In the genomic region with DNA sequence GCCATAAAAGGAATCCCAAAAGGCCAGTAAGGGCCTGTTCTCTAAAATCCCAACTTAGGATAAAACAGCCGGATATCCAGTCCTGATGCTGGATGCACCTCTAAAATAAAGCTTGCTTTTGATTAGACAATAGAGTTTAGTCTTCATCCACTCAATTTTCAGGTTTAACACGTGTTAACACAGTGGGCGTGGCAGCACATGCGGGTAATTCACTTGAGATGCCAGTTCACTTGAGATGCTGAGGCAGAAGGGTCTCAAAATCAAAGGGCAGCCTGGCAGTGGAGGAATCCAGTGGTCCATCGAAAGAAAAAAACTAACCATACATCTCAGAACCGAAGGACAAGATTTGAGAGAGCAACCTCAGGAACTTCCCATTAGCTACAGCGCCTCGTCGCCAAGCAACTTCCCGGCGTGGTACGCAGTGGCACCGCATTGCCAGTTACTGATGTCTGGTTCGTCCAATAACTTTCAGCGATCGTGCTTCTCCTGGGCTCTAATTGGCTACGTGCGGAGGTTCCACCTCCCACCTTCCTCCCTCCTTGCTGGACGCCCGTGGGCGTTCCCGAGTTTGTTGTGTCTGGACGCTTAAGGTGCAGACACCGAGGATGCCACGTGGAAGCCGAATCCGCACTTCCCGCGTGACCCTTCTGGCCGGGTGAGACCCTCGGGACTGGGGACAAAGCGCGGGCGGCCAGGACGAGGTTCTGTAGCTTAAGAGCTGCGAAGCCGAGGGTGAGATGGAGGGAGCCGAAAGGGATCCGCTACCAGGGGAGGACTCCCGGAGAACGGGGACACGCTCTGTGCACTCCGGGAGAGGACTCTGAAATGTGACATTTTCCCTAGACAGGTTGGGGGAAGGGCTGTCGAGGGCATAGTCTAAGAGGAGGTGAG, we compare ENCODE assay signal across 8 mouse cellular contexts. TPM values are rescaled to one million over a fixed set of nuclear protein-coding genes. Genes with fewer than 3 reads are reported as not detected.
DNase-seq lines count a peak whose midpoint lies in the region; ATAC-seq and TF ChIP-seq lines count a peak whose summit lies in the region.

Gene Zbed5, plus strand, starts transcription at position 526 of the 891 bp plus-strand sequence.

- H3K9ac ChIP-seq in embryonic facial prominence, embryonic 13.5 days: peak within 1 kb of the TSS; percentile 77
- H3K9ac ChIP-seq in limb, embryonic 12.5 days (replicated peaks): peak within 1 kb of the TSS; percentile 63
- peak within 1 kb of the TSS; percentile 63 for H3K9ac ChIP-seq in midbrain, embryonic 15.5 days

- H3K4me1 ChIP-seq in embryonic facial prominence, embryonic 13.5 days: peaks cover 8% of the 10 kb centered on the region
- no peaks in the 10 kb centered on the region for H3K4me1 ChIP-seq in kidney, adult 2 months (ENCODE audit: control insufficient read depth, insufficient read depth, low read length)
- H3K4me1 ChIP-seq in limb, embryonic 12.5 days (replicated peaks): peaks cover 19% of the 10 kb centered on the region
- H3K4me1 ChIP-seq in midbrain, embryonic 15.5 days: peaks cover 12% of the 10 kb centered on the region
- no peaks in the 10 kb centered on the region for H3K4me1 ChIP-seq in spleen, adult 2 months (ENCODE audit: control insufficient read depth, insufficient read depth, insufficient read length)

- H3K27ac ChIP-seq in embryonic facial prominence, embryonic 13.5 days: peak within 1 kb of the TSS; percentile 22; the same call in 1 of the 2 replicates
- no peak within 1 kb of the TSS for H3K27ac ChIP-seq in kidney, adult 2 months (ENCODE audit: insufficient read depth, low read depth, low read length)
- H3K27ac ChIP-seq in limb, embryonic 12.5 days: peak within 1 kb of the TSS; percentile 57; the same call in 1 of the 2 replicates
- H3K27ac ChIP-seq in midbrain, embryonic 15.5 days: peak within 1 kb of the TSS; percentile 69
- H3K27ac ChIP-seq in spleen, adult 2 months (ENCODE audit: insufficient read depth, low read length): no peak within 1 kb of the TSS

- peak; percentile 98 for ATAC-seq in embryonic facial prominence, embryonic 13.5 days (ENCODE audit: insufficient number of reproducible peaks, insufficient read depth, low FRiP score, low TSS enrichment, low read depth)
- peak; percentile 96 for ATAC-seq in limb, embryonic 12.5 days (ENCODE audit: insufficient number of reproducible peaks, insufficient read depth, low FRiP score, low TSS enrichment, low read depth)
- ATAC-seq in midbrain, embryonic 15.5 days (replicated peaks): peak; percentile 99

- 0 out of 2 replicates have a peak, but pooled peaks cover 1% of the 10 kb centered on the region for H3K36me3 ChIP-seq in embryonic facial prominence, embryonic 13.5 days
- no peaks in the 10 kb centered on the region for H3K36me3 ChIP-seq in kidney, adult 2 months (ENCODE audit: control insufficient read depth, insufficient read depth, low read length)
- peaks cover 4% of the 10 kb centered on the region; the same call in 1 of the 2 replicates for H3K36me3 ChIP-seq in limb, embryonic 12.5 days
- no peaks in the 10 kb centered on the region for H3K36me3 ChIP-seq in midbrain, embryonic 15.5 days (replicated peaks)
- no peaks in the 10 kb centered on the region for H3K36me3 ChIP-seq in spleen, adult 2 months (ENCODE audit: control insufficient read depth, insufficient read depth, low read length)

- H3K9me3 ChIP-seq in embryonic facial prominence, embryonic 13.5 days: no peaks in the 10 kb centered on the region
- no peaks in the 10 kb centered on the region for H3K9me3 ChIP-seq in limb, embryonic 12.5 days
- H3K9me3 ChIP-seq in midbrain, embryonic 15.5 days: no peaks in the 10 kb centered on the region

- TF ChIP-seq CTCF in kidney, adult 2 months (conservative IDR thresholded peaks at IDR 0.05; ENCODE audit: insufficient read depth, insufficient read length, low read depth, low read length): no peak
- TF ChIP-seq CTCF in spleen, adult 2 months (IDR thresholded peaks at IDR 0.05; ENCODE audit: extremely low read depth, insufficient read depth, insufficient read length, insufficient replicate concordance): no peak

- H3K4me2 ChIP-seq in embryonic facial prominence, embryonic 13.5 days: peak within 1 kb of the TSS; percentile 88
- H3K4me2 ChIP-seq in limb, embryonic 12.5 days: peak within 1 kb of the TSS; percentile 84
- H3K4me2 ChIP-seq in midbrain, embryonic 15.5 days: peak within 1 kb of the TSS; percentile 84

- peak; percentile 86 for DNase-seq in 3134 (ENCODE audit: extremely low read depth, insufficient read length, low spot score)
- peak; percentile 90 for DNase-seq in adrenal gland, postnatal 36 days
- DNase-seq in heart, adult 18-20 months: peak; percentile 93 to 95
- DNase-seq in kidney, adult 2 months: peak; percentile 96
- DNase-seq in spleen, adult 2 months (ENCODE audit: low read depth in 1 of 2, low spot score in 2 of 2): peak; percentile 82 to 83

- peak within 1 kb of the TSS; percentile 74 for H3K4me3 ChIP-seq in embryonic facial prominence, embryonic 13.5 days
- H3K4me3 ChIP-seq in kidney, adult 2 months (ENCODE audit: insufficient read depth, low read depth, low read length): peak within 1 kb of the TSS; percentile 67
- H3K4me3 ChIP-seq in limb, embryonic 12.5 days (replicated peaks): peak within 1 kb of the TSS; percentile 69
- peak within 1 kb of the TSS; percentile 88 for H3K4me3 ChIP-seq in midbrain, embryonic 15.5 days
- peak within 1 kb of the TSS; percentile 67 for H3K4me3 ChIP-seq in spleen, adult 2 months (ENCODE audit: extremely low read depth, insufficient read depth, insufficient read length)

- no peak for TF ChIP-seq POLR2A in kidney, adult 2 months (IDR thresholded peaks at IDR 0.05; ENCODE audit: low read depth, low read length)
- no peak for TF ChIP-seq POLR2A in spleen, adult 2 months (IDR thresholded peaks at IDR 0.05; ENCODE audit: low read depth, low read length)

- WGBS in embryonic facial prominence, embryonic 13.5 days: 2% methylated on average over 44 of the region's 44 CpGs
- 2% methylated on average over 44 of the region's 44 CpGs for WGBS in kidney, adult 2 months
- WGBS in limb, embryonic 12.5 days: under 1% methylated on average over 44 of the region's 44 CpGs
- WGBS in midbrain, embryonic 15.5 days: 2% methylated on average over 44 of the region's 44 CpGs
- WGBS in spleen, adult 2 months: 2% methylated on average over 44 of the region's 44 CpGs

- H3K27me3 ChIP-seq in embryonic facial prominence, embryonic 13.5 days: no peaks in the 10 kb centered on the region
- no peaks in the 10 kb centered on the region for H3K27me3 ChIP-seq in kidney, adult 2 months (replicated peaks; ENCODE audit: control insufficient read depth, insufficient read depth, low read length)
- no peaks in the 10 kb centered on the region for H3K27me3 ChIP-seq in limb, embryonic 12.5 days
- H3K27me3 ChIP-seq in midbrain, embryonic 15.5 days (replicated peaks): no peaks in the 10 kb centered on the region
- no peaks in the 10 kb centered on the region for H3K27me3 ChIP-seq in spleen, adult 2 months (ENCODE audit: control insufficient read depth, insufficient read depth, low read length)

RNA-seq across cellular contexts. Expression of gene Zbed5, which starts in this region (rescaled TPM):
- total RNA-seq in adrenal gland, postnatal 36 days (2021): 1 to 10 TPM in 1 of 2 experiments, under 1 TPM in 1; 0.99 to 2.3 TPM
- 8.7 and 9.0 TPM in 2 replicates for polyA plus RNA-seq in embryonic facial prominence, embryonic 13.5 days (2015; fragmentation: Nextera tagmentation; extraction: Ambion mirVana)
- under 1 TPM; 0.46 to 0.69 TPM for total RNA-seq in heart, adult 18-20 months (2021)
- 0.54 and 0.61 TPM in 2 replicates for polyA plus RNA-seq in kidney, adult 2 months (2012; rRNA removed)
- 10.9 and 11.9 TPM in 2 replicates for polyA plus RNA-seq in limb, embryonic 12.5 days (2016; fragmentation: Nextera tagmentation; extraction: Ambion mirVana)
- polyA plus RNA-seq in midbrain, embryonic 15.5 days (2015; fragmentation: Nextera tagmentation; extraction: Ambion mirVana): 16.6 and 17.3 TPM in 2 replicates
- polyA plus RNA-seq in spleen, adult 2 months (2012; rRNA removed): 0.56 and 0.65 TPM in 2 replicates

Comparison
In these comparisons a context has a peak if more than half of its experiments do, and no peak if none do; other contexts are left out.
1. Peak in DNase-seq in heart, adult 18-20 months; RNA of the gene not detected or under 1 TPM.
2. Peak in DNase-seq and H3K4me3 ChIP-seq in kidney, adult 2 months; RNA of the gene not detected or under 1 TPM.
3. Peak in DNase-seq and H3K4me3 ChIP-seq in spleen, adult 2 months; RNA of the gene not detected or under 1 TPM.
4. H3K27ac ChIP-seq: peak in embryonic facial prominence, embryonic 13.5 days (single experiment), limb, embryonic 12.5 days (single experiment) and midbrain, embryonic 15.5 days (single experiment); none in kidney, adult 2 months (single experiment) and spleen, adult 2 months (single experiment).
5. Peak in every context shown above with its lines, with median percentiles within 50 percentile points of each other: DNase-seq, ATAC-seq, H3K4me2 ChIP-seq, H3K4me3 ChIP-seq and H3K9ac ChIP-seq.